Mouse (Mus musculus): ENCODE results near the gene Bloc1s2.

Bloc1s2 gene

GRCm38 (mm10) chr19:44145702-44146567 lies at the start of gene Bloc1s2:
Bloc1s2 (minus strand) TSS chr19:44146446.
- no peak for TF ChIP-seq GATA4 (IDR thresholded peaks at IDR 0.05; ENCODE audit: insufficient replicate concordance, low read length)

DNA sequence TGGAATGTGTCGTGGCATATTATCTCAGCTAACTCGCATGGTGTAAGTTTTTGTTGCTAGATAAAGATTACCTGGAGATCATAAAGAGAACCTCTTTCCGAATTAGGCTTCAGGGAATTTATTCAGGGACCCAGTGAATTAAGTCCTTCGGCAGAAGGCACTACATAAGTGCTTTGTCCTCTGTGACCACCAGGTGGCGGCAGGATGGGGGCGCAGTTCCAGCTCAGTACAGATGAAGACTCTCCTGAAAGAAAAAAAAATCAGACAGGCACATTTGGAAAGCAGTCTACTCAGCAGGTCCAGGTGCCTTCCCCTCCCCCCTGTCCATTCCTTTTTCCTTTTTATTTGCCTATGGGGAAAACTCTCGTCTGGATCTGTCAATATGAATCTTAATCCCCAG lies 48.9 kb upstream of the Bloc1s2 start:
- no peak for TF ChIP-seq GATA4 (IDR thresholded peaks at IDR 0.05; ENCODE audit: insufficient replicate concordance, low read length)

GRCm38 (mm10) chr19:44193906-44194305 lies 47.7 kb upstream of the Bloc1s2 start:
- no peak for TF ChIP-seq GATA4 (IDR thresholded peaks at IDR 0.05; ENCODE audit: insufficient replicate concordance, low read length)

DNA sequence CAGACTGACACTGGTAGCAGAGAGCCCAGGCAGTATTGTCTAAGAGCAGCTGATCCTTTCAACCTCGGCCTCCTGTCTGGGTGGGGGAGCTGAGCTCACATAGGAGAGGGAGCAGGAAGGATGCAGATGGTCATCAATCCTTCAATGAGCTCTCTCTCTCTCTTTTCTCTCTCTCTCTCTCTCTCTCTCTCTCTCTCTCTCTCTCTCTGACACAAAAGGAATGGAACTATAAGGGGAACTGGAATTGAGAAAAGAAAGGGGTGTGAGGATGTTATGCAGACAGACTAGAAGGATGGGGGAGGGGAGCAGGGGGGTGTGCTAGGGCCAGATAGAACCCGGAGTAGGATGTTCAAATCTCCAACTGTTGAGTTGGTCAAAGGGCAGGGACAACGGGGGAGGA lies 46.1 kb upstream of the Bloc1s2 start, which contains the start of gene Pkd2l1:
Gene Pkd2l1 (minus strand): TSS at position 101 of the 400 bp plus-strand sequence.
- no peak for TF ChIP-seq GATA4 (IDR thresholded peaks at IDR 0.05; ENCODE audit: insufficient replicate concordance, low read length)

- no peak for TF ChIP-seq GATA4 (IDR thresholded peaks at IDR 0.05; ENCODE audit: insufficient replicate concordance, low read length)
These were observed 42.8 kb upstream of the Bloc1s2 start for GRCm38 (mm10) chr19:44189056-44189455.

GRCm38 (mm10) chr19:44183968-44184367 lies 37.7 kb upstream of the Bloc1s2 start:
- TF ChIP-seq GATA4 (IDR thresholded peaks at IDR 0.05; ENCODE audit: insufficient replicate concordance, low read length) = no peak

GRCm38 (mm10) chr19:44180502-44180901 lies 34.3 kb upstream of the Bloc1s2 start:
- TF ChIP-seq GATA4 (IDR thresholded peaks at IDR 0.05; ENCODE audit: insufficient replicate concordance, low read length) = no peak

- no peak for TF ChIP-seq GATA4 (IDR thresholded peaks at IDR 0.05; ENCODE audit: insufficient replicate concordance, low read length)
These were observed 30.5 kb upstream of the Bloc1s2 start for GRCm38 (mm10) chr19:44176741-44177140.

GRCm38 (mm10) chr19:44174835-44175234 lies 28.6 kb upstream of the Bloc1s2 start:
- TF ChIP-seq GATA4 (IDR thresholded peaks at IDR 0.05; ENCODE audit: insufficient replicate concordance, low read length) = no peak

GRCm38 (mm10) chr19:44161515-44161914 lies 15.3 kb upstream of the Bloc1s2 start:
- no peak for TF ChIP-seq GATA4 (IDR thresholded peaks at IDR 0.05; ENCODE audit: insufficient replicate concordance, low read length)

DNA sequence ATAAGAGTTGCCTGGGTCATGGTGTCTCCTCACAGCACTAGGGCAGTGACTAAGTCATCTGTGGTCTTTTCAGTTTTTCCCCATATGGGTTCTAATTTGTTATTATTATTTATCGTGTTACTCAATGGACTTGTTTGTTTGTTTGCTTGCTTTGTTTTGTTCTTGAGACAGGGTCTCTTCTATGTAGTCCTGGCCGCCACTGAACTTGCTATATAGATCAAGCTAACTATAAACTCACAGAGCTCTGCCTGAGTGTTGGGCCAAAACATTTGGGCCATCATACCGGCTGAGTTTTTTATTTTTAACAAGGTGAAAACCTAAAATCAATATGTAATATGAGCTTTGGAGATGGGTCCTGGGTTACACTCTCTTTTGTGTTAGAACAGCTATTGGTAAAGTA lies 13.1 kb upstream of the Bloc1s2 start:
- TF ChIP-seq GATA4 (IDR thresholded peaks at IDR 0.05; ENCODE audit: insufficient replicate concordance, low read length) = no peak

- no peak for TF ChIP-seq GATA4 (IDR thresholded peaks at IDR 0.05; ENCODE audit: insufficient replicate concordance, low read length)
These were observed 10.8 kb upstream of the Bloc1s2 start for GRCm38 (mm10) chr19:44157005-44157404.

- no peak for TF ChIP-seq GATA4 (IDR thresholded peaks at IDR 0.05; ENCODE audit: insufficient replicate concordance, low read length)
These were observed 7.5 kb upstream of the Bloc1s2 start for GRCm38 (mm10) chr19:44153781-44154180.

DNA sequence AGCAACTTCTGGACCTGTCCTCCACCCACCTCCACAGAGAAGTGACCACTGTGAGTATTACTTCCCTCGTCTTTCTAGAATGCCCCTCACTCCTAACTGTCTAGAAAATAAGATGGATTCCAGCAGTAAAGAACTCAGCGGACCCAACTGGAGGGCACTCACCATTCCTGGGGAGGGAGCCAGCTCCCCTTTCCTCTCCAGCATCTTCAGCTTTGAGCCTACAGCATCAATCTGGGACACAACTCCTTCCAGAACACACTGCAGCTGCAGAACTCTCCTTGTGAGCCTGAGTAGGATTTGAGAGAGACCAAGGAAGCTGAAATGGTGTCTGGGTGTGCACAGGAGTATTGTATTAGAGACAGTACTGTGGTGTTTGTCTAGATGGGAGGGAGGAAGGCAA lies 2.7 kb upstream of the Bloc1s2 start:
- no peak for TF ChIP-seq GATA4 (IDR thresholded peaks at IDR 0.05; ENCODE audit: insufficient replicate concordance, low read length)

DNA sequence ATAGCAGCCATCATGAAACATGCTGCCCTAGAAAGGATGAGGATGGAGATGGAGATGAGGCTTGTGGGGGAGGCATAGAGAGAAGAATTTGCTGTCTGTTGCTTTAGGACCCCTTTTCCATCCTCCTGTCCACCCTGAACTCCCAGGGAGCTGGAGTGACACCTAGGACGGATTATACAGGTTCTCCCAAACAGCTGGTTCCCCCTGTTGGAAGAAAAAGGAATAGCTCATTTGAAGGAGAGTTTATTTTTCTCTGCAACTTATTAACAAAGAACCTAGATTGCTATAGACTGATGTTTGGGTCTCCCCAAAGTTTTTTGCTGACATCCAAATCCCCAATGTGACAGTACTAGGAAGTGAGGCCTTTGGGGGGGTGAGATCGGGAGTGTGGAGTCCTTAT lies 2.1 kb upstream of the Bloc1s2 start:
- no peak for TF ChIP-seq GATA4 (IDR thresholded peaks at IDR 0.05; ENCODE audit: insufficient replicate concordance, low read length)

DNA sequence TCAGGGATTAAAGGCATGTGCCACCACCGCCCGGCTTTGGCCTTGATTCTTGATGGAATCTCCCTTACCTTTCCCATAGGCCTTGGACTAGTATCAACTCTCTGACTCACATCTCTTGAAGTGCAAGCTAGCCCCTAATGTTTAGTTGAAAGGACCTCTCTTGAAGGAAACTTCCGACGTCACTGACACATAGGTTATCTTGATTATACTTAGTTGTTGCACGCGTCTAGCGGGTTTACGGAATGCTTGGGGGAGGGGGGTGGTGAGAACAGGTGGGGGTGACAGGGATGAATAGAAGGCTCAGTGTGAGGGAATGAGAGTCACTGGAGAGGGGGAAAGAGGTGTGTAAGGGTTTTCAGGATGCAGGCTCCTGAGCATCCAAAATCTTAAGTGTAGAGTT lies 705 bp upstream of the Bloc1s2 start:
- no peak for TF ChIP-seq GATA4 (IDR thresholded peaks at IDR 0.05; ENCODE audit: insufficient replicate concordance, low read length)

DNA sequence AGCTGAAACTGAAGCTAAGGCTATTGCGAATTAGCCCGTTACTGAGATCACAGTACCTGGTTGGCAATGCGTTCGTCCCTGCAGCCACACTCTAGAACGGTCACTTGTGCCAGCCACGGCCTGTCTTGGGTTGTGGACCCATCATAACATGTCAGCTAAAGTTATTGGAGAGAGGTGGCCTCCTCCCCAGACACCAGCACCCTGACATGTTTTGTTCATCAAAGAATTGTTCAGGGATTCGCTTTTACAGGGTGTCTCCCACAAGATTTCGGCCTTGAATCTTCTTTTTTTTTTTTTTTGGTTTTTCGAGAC lies 278 bp upstream of the Bloc1s2 start:
- no peak for TF ChIP-seq GATA4 (IDR thresholded peaks at IDR 0.05; ENCODE audit: insufficient replicate concordance, low read length)
